Mouse (Mus musculus) kidney, adult 2 months (tissue): ENCODE data around the gene Alg9. TPM values are rescaled to one million over a fixed set of nuclear protein-coding genes. Genes with fewer than 3 reads are reported as not detected.

ENCODE experiments used
- DNase-seq: peaks from one replicate; pipeline ENCODE4 v3.0.0; 2021
- H3K27ac ChIP-seq: fragments of 200-500 bp; 2 replicates; pipeline ENCODE4 v1.5.1; 2012; ENCODE audit warnings: low read depth, low read length, control low read depth, inconsistent platforms; ENCODE audit not compliant: insufficient read depth
- H3K27me3 ChIP-seq: fragments of 200-500 bp; replicated peaks from 2 replicates; pipeline ENCODE4 v1.6.1; 2012; ENCODE audit warnings: mild to moderate bottlenecking, moderate library complexity, low read length, inconsistent platforms; ENCODE audit not compliant: control insufficient read depth, insufficient read depth
- H3K36me3 ChIP-seq: fragments of 200-500 bp; 2 replicates; pipeline ENCODE4 v1.6.1; 2012; ENCODE audit warnings: mild to moderate bottlenecking, moderate library complexity, low read length, inconsistent platforms; ENCODE audit not compliant: control insufficient read depth, insufficient read depth
- H3K4me1 ChIP-seq: fragments of 200-500 bp; 2 replicates; pipeline ENCODE4 v1.6.1; 2011; ENCODE audit warnings: low read length; ENCODE audit not compliant: control insufficient read depth, insufficient read depth
- H3K4me3 ChIP-seq: fragments of 200-500 bp; 2 replicates; pipeline ENCODE4 v1.5.1; 2011; ENCODE audit warnings: mild to moderate bottlenecking, low read depth, low read length, control low read depth; ENCODE audit not compliant: insufficient read depth
- CTCF ChIP-seq: fragments of 200-500 bp; conservative IDR thresholded peaks from 2 replicates; pipeline ENCODE4 v1.5.1; 2011; ENCODE audit warnings: low read depth, mild to moderate bottlenecking, control low read depth, low read length, moderate library complexity, mixed read lengths; ENCODE audit not compliant: insufficient read depth, insufficient read length
- POLR2A ChIP-seq: fragments of 200-500 bp; IDR thresholded peaks from one replicate; pipeline ENCODE4 v1.6.1; 2011; ENCODE audit warnings: low read depth, low read length, control low read depth
- WGBS: fragments of 180-500 bp; shearing (Covaris S2); methylation state at CpG from one replicate; pipeline ENCODE4 v1.1.7; 2018; 5-methylcytosine and 5-hydroxymethylcytosine counted together
- polyA plus RNA-seq: library from polyadenylated mRNA; depleted of rRNA; stranded (reverse); fragments of >200 nt; gene quantifications from 2 replicates; pipeline ENCODE4 v1.2.3, GENCODE M21; 2012

The Alg9 gene
- polyA plus RNA-seq, 1 experiment, result 20.3 TPM

DNA sequence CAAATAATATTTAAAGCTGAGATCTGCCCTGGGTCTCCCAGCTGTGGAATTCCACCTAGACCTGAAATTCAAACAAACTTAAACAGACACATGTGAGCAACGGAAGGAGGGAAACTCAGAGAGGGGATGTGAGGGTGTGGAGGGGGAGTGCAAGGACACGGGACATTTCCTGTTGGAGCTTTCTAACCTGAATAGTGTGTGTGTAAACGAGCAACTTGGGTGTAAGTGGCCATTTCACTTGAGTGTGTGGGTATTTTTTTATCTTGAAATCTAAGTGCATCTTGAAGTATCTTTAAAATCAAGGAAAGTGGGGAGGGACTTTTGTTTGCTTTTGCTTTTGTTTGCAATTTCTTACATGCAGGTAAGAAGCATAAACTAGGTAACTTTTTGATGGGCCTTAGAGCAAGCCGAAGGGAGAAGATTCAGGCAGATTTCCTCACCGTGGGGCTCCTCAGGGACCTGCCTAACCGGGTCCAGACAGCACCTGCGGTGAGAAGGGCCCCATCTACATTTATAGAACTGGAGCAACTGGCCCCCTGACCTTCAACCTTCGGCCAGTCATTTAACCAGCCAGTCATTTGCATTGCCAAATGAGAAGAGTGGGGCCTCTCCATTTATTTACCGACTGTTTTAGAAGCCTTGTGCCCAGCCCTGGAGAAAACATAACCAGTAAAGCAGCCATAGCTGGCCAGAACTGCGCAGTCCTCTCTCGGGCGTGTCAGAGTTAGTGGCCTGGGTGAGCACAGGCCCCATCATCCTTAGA lies 73.0 kb downstream of the Alg9 start:
- Histone ChIP-seq H3K27ac (peak overlapping the region; percentile 97), H3K27me3 (no peaks in the 10 kb centered on the region), H3K4me3 (no peak overlapping the region), H3K4me1 (peaks cover 21% of the 10 kb centered on the region), H3K36me3 (no peaks in the 10 kb centered on the region)
- no peak for TF ChIP-seq CTCF
- TF ChIP-seq POLR2A, result no peak
- 48% methylated on average over 12 of the region's 12 CpGs for WGBS
- peak; percentile 73 for DNase-seq

DNA sequence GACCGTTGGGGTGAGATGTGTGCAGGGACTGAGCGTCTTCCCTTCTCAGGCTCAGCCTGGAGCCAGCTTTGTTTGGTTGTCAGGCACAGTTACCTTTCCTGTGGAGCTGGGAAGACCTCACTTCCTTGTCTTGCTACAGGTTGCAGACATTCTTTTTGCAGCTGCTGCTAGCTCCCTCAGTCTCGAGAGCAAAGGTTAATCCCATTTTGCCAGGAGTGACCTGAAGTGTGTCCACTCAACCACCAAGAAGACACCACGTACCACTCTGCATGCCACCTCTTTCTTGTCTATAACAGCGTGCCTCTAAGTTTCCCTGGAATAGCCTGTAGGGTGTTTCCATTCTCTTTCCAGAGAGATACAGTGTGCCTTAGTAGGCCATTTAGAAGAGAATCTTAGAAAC lies 74.0 kb downstream of the Alg9 start:
- Histone ChIP-seq H3K4me3 (no peak overlapping the region), H3K4me1 (peaks cover 21% of the 10 kb centered on the region), H3K36me3 (no peaks in the 10 kb centered on the region), H3K27me3 (no peaks in the 10 kb centered on the region), H3K27ac (peak overlapping the region; percentile 97)
- DNase-seq, result peak; percentile 88
- TF ChIP-seq POLR2A, result no peak
- TF ChIP-seq CTCF, result no peak
- 44% methylated on average over 5 of the region's 5 CpGs for WGBS

DNA sequence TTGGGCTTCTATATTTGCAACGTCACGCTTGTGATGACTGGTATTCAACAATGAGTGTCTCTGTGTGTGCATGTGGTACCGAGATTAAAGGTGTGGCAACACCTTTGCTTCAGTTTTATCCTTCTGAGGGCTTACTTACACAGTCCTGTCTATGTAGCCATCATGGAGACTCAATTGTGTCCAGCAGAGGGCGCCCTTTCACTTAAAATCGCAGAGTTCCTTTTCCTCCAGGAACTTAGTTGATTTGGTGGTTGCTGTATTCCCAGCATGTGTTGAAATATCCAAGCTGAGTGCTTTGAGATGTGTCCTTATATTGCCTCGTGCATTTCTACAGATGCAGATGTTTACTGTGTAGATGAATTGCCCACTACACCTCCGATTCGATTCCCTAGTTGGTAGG lies 74.4 kb downstream of the Alg9 start:
- no peaks in the 10 kb centered on the region for H3K27me3 ChIP-seq
- DNase-seq, result peak; percentile 92
- no peaks in the 10 kb centered on the region for H3K36me3 ChIP-seq
- peaks cover 21% of the 10 kb centered on the region for H3K4me1 ChIP-seq
- 17% methylated on average over 8 of the region's 8 CpGs for WGBS
- no peak overlapping the region for H3K4me3 ChIP-seq
- TF ChIP-seq CTCF (peak; percentile 50), POLR2A (no peak)
- H3K27ac ChIP-seq, result peak overlapping the region; percentile 79

DNA sequence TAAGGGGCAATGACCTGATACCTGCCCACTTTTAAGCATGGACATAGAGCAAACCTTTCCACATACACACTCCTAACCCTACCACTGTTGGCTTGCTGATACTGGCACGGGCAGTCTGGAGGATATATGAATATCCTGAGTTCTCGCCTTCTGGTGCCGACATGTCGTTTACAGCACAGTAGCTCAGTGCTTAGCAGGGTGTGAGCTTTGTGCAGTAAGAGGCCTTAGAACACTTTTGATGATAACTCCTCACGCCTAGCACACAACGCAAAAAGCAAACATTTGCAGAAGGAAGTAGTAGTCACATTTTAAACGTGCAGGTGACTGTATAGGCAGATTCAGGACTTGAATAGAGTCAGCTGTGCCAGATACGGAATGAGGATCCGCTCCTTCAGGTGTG lies 74.9 kb downstream of the Alg9 start:
- H3K4me1 ChIP-seq, result peaks cover 20% of the 10 kb centered on the region
- no peaks in the 10 kb centered on the region for H3K27me3 ChIP-seq
- no peak for DNase-seq
- H3K4me3 ChIP-seq, result no peak overlapping the region
- H3K27ac ChIP-seq, result 0 out of 2 replicates have a peak overlapping the region, but pooled peaks have one; percentile 20
- TF ChIP-seq POLR2A, result no peak
- TF ChIP-seq CTCF, result no peak
- WGBS, result 74% methylated on average over 9 of the region's 9 CpGs
- H3K36me3 ChIP-seq, result no peaks in the 10 kb centered on the region

DNA sequence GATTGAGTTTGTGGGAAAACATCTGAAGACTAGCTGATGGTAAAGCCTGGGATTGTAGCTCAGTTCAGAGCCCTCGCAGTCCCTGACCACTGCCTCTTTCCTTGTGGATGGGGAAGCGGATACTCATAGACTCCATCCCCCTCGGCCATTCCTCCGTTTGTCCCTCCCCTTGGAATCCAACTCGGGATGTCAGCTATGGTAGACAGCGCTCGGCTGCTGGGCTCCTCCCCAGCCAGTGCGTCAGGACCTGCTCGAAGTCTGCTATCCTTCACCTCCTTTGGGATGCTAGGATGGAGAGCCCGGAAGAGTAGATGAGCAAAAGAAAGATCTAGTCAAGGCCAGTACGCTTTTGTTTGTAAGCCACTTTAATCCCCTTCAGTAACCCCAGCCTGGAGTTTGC lies 75.5 kb downstream of the Alg9 start:
- Histone ChIP-seq H3K4me1 (peaks cover 16% of the 10 kb centered on the region), H3K4me3 (no peak overlapping the region), H3K27me3 (no peaks in the 10 kb centered on the region), H3K36me3 (no peaks in the 10 kb centered on the region), H3K27ac (no peak overlapping the region)
- 47% methylated on average over 11 of the region's 11 CpGs for WGBS
- DNase-seq, result no peak
- TF ChIP-seq CTCF (no peak), POLR2A (no peak)

DNA sequence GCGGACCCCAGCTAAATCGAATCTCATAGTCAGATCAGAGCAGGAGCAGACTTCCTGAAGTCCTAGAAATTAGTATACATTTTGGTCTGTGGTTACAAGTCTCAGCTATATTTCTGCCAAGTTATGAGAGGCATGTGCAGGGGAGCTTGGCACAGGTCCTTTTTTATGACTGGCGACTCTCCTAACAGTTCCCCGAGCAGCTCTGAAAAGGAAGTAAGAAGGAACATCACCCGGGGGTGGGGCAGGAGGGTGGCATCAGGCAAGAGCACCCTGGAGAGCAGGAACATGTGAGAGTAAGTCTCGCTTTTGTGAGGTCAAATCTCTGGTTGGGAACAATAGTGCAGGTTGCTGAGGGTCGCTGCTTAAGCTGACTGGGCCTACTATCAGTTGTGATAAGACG lies 75.9 kb downstream of the Alg9 start:
- no peak for TF ChIP-seq POLR2A
- TF ChIP-seq CTCF, result no peak
- DNase-seq, result no peak
- Histone ChIP-seq H3K27me3 (no peaks in the 10 kb centered on the region), H3K27ac (no peak overlapping the region), H3K4me3 (no peak overlapping the region), H3K36me3 (no peaks in the 10 kb centered on the region), H3K4me1 (peaks cover 16% of the 10 kb centered on the region)
- 46% methylated on average over 8 of the region's 8 CpGs for WGBS

DNA sequence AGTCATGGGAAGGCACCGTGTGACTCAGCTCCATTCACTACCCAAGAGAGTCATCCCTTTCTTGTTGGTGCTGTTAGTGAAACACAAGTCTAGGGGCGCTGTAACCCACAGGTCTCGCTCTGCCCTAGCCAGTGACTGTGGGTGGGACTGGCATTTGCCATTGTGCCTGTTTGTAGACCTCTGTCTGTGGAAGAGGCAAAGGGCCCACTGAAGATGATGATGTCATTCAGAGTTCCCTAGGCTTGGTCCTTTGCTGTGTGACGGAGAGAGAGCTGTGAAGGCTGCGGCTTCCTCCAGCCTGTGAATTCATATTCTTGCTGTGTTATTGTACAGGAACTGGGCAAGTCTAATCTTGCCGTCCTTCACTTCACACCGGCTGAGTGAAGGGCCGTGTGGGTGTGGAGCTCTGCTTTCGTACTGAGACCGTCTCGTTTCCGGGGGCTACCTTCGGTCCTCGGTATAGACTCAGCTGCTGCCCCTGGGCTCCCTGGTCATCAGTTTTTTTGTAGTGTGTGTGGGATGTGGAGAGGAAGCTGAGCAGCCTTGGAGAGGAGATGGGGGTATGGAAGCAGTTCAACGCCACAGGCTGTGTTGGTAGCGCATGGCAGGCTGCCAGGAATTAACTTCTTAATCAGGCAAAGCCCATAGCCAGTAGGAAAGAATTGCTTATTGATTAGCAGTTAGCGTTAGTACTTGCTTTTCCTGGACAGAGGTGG lies 78.0 kb downstream of the Alg9 start:
- TF ChIP-seq POLR2A, result no peak
- no peak for TF ChIP-seq CTCF
- Histone ChIP-seq H3K27me3 (no peaks in the 10 kb centered on the region), H3K4me3 (no peak overlapping the region), H3K36me3 (no peaks in the 10 kb centered on the region), H3K27ac (no peak overlapping the region), H3K4me1 (peaks cover 10% of the 10 kb centered on the region; the same call in 1 of the 2 replicates)
- no peak for DNase-seq
- WGBS, result 53% methylated on average over 17 of the region's 17 CpGs
